Mouse (Mus musculus): ENCODE results near the gene Olfr639.
"Not testable (repeated sequence)": the region's sequence is repeated elsewhere in the genome, so short reads cannot be mapped to it uniquely, and the experiment has no call there.

Gene Olfr639

GRCm38 (mm10) chr7:104017203-104017602 lies at the start of gene Olfr639:
Gene Olfr639, minus strand, starts transcription at chr7:104017303.
- DNase-seq = no peak

GRCm38 (mm10) chr7:104061345-104061744 lies 44.2 kb upstream of the Olfr639 start, which contains the start of gene 4930516K23Rik:
Gene 4930516K23Rik, minus strand, starts transcription at chr7:104061445.
- DNase-seq = no peak

DNA sequence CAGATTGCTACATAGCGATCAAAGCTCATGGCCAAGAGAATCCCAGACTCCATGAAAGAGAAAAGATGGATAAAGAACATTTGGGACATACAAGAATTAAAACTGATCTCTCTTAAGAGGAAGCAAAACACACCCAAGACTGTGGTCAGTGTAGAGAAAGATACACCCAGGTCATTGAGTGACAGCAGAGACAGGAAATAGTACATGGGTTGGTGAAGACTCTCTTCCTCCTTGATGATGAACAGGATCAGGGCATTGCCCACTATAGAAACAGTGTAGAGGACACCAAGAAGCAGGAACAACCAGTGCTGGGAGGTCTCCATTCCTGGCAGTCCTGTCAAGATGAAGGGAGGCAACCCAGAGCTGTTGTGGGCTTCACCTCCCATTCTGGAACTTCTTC lies 42.1 kb upstream of the Olfr639 start:
- no peak for DNase-seq

- no peak for DNase-seq
These were observed 35.5 kb upstream of the Olfr639 start, which contains the start of gene Olfr642 for GRCm38 (mm10) chr7:104052566-104052965. Gene Olfr642, minus strand, starts transcription at chr7:104052666.

GRCm38 (mm10) chr7:104050745-104051144 lies 33.6 kb upstream of the Olfr639 start:
- DNase-seq = no peak

GRCm38 (mm10) chr7:104035145-104035544 lies 18.0 kb upstream of the Olfr639 start, which contains the start of gene Olfr641:
Gene Olfr641, plus strand, starts transcription at chr7:104035445.
- no peak for DNase-seq

DNA sequence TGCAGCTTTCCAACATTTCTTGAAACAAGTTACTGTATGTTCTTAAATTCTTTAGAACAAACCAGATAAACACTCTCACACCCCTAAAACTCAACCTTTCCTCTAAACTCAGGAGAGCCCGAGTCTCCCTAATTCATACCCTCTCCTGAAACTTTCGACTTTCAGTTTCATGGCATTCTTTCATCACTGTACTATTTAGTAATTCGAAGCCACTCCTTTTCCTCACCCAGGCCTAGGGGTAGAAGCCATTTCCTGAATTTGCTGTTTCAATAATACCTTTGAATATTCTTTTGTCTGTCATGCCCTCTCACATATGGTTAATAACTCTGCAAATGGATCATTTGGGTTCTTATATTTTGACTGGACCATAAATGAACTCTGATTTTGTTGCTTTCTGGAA lies 9.9 kb upstream of the Olfr639 start:
- no peak for DNase-seq

DNA sequence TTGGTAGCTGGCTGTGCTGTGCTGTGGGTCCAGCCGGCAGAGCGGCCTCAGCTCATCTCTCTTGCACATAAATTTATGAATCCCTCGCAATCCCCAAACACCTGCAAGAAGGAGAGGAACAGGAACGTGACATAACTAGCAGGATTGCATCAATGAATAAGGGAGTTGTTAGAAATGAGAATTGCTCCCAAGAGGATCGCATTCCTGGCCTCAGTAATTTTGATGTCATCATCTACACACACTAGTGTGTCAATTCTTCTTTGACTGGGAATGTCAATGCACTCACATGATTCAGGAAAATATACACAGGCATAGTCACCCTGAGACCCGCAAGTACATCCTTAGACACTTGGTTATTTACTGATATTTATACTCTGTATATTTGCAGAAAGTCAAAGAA lies 8.4 kb upstream of the Olfr639 start, which contains the start of gene Olfr640:
Olfr640 (minus strand) TSS at position 101 of the 400 bp plus-strand sequence.
- no peak for DNase-seq

DNA sequence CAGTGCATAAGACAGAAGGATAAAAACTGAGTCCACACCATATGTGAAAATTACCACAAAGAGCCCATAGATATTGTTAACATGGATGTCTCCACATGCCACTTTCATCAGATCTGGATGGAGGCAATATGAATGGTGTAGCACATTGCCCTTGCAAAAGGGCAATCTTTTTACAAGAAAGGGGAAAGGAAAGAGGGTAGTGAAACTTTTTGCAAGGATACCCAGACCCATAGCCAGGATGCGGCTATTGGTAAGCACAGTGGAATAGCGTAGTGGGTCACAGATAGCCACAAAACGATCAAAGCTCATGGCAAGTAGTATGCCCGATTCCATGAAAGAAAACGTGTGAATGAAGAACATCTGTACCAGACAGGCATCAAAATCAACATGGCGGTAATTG lies 4.5 kb upstream of the Olfr639 start:
- DNase-seq = no peak

DNA sequence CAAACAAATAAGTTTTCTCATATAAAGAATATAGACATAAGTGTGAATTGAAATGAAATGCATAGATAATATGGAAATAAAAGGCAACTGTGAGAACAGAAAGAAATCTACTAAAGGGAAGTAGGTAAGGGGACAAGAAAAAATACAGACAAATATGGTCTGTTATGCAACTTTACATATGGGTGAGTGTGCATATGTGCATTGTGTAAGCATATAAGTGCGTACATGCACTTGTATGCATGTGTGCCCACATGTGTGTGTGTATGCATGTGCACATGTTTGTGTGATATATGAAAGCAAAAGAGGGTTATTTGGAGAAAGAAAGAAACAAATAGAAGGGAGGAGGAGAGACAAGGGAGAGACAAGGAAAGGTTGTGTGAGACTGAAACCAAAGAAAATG lies 1.9 kb upstream of the Olfr639 start:
- DNase-seq = no peak

DNA sequence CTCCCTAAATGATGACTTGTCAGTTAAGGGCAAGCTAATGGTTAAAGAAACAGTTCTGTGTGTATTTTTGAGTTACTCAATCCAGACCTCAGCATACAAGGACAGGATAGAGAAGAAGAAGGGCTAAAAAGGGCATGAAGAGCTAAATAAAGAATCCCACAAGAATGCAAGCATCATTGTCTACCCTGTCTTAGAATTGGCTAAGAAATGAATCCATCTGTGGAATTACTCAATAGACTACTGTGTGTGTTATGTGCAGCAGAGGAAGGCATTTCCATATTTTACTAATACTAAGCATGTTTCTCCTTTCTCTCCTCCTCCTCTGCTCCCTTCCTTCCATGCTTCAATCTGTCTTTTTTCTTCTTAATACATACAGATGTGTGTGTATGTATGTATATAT lies 18.0 kb downstream of the Olfr639 start:
- no peak for DNase-seq

DNA sequence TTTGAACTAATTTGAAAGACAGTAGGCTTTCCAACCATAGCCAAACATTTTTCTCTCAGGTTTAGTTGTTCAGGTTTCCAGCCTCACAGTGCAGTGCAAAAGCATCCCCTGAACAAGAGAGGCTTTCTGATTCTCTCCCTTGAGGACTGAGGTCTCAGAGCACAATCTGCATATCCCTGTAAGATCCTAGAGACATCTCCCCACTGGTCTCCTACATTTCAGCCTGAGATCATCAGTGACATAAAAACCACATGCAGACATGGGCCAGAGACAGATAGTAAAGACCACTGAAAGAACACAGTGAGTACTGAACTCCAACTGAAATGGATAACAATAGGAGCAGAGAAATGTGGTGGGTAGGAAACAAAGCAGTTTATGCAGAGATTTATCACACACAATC lies 18.7 kb downstream of the Olfr639 start, which contains the start of gene Olfr638:
Olfr638 (plus strand) TSS at position 301 of the 400 bp plus-strand sequence.
- DNase-seq = no peak

DNA sequence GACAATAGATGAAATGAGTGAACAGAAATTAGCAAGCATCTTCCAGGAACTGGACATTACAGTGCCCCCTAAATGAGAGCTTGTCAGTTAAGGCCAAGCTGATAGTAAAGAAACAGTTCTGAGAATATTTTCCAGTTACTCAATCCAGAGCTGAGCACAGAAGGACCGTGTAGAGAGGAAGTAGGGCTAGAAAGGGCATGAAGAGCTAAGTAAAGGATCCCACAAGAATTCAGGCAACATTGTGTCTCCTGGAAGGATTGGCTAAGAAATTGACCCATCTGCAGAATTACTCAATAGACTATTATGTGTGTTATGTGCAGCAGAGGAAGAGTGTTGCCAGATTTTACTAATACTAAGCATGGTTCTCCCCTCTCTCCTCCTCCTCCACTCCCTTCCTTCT lies 45.3 kb downstream of the Olfr639 start:
- no peak for DNase-seq

GRCm38 (mm10) chr7:103970852-103971251 lies 46.3 kb downstream of the Olfr639 start, which contains the start of gene Olfr635:
Gene Olfr635, plus strand, starts transcription at chr7:103971152.
- no peak for DNase-seq

DNA sequence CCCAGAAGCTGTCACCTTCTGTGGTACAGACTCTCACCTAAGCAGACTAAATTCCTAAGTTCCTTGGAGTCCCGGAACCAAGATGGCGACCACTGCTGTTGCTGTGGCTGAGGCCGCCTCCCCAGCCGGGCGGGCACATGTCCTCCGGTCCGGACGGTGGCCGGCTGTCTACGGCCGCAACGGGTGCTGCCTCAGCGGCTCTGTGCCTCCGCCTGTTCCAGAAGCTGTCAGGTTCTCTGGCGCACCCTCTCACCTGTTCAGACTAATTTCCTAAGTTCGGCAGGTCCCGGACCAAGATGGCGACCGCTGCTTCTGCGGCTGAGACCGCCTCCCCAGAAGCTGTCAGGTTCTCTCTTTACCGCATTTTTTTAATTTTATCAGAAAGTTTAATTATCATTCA lies 50.2 kb downstream of the Olfr639 start:
- not testable (repeated sequence) for DNase-seq
